Mouse (Mus musculus) CH12.LX (cell line): Measurements from ENCODE around the gene Tmem63c. TPM values are rescaled to one million over a fixed set of nuclear protein-coding genes. Genes with fewer than 3 reads are reported as not detected.

Experiments
- DNase-seq: peaks from one replicate; pipeline ENCODE4 v3.0.0-alpha.2; 2013; ENCODE audit errors: extremely low read depth
- H3K27ac ChIP-seq: 2 replicates; pipeline ENCODE4 v1.5.1; 2012; ENCODE audit warnings: low read depth, mild to moderate bottlenecking, control low read depth, moderate library complexity; ENCODE audit not compliant: insufficient read depth
- H3K27me3 ChIP-seq: replicated peaks from 2 replicates; pipeline ENCODE3; 2012; ENCODE audit warnings: inconsistent platforms
- H3K36me3 ChIP-seq, 2 experiments: replicated peaks in 1 of 2; 2 replicates each; pipeline versions ENCODE3 to v1.6.1; 2012; ENCODE audit warnings: inconsistent platforms in 1 of 2, low read length in 1 of 2, mild to moderate bottlenecking in 1 of 2, mixed read lengths in 1 of 2, moderate library complexity in 1 of 2; ENCODE audit not compliant: control insufficient read depth in 1 of 2, insufficient read depth in 1 of 2
- H3K4me1 ChIP-seq, 2 experiments: 2 replicates each; pipeline ENCODE4 v1.6.1; 2012; ENCODE audit warnings: inconsistent platforms in 1 of 2, moderate library complexity in 1 of 2; ENCODE audit not compliant: insufficient read depth in 2 of 2, control insufficient read depth in 1 of 2
- H3K4me2 ChIP-seq: 2 replicates; pipeline ENCODE4 v1.6.1; 2012; ENCODE audit warnings: low read depth, mild to moderate bottlenecking, control low read depth; ENCODE audit not compliant: poor library complexity, insufficient read depth, severe bottlenecking
- H3K4me3 ChIP-seq, 3 experiments: fragments of 150-350 bp in 1 of 3; sonication (generic) in 1 of 3; replicated peaks in 1 of 3; 2 replicates each; pipeline versions ENCODE3 to v1.5.1; 2011 to 2012; ENCODE audit warnings: low read depth in 2 of 3, low read length in 2 of 3, mild to moderate bottlenecking in 2 of 3, moderate library complexity in 2 of 3, control low read depth in 1 of 3, improper control_type of control experiment in 1 of 3, inconsistent platforms in 1 of 3, mixed read lengths in 1 of 3; ENCODE audit not compliant: poor library complexity in 1 of 3
- H3K79me2 ChIP-seq: replicated peaks from 2 replicates; pipeline ENCODE4 v1.6.1; 2012; ENCODE audit warnings: mild to moderate bottlenecking, moderate library complexity; ENCODE audit not compliant: control insufficient read depth, poor library complexity, insufficient read depth, severe bottlenecking; ENCODE audit errors: extremely low read depth
- H3K9ac ChIP-seq: 2 replicates; pipeline ENCODE4 v1.6.1; 2012; ENCODE audit warnings: low read depth, mild to moderate bottlenecking, control low read depth, moderate library complexity; ENCODE audit not compliant: insufficient read depth
- H3K9me3 ChIP-seq: replicated peaks from 2 replicates; pipeline ENCODE3; 2012; ENCODE audit warnings: low read length, inconsistent platforms, mixed read lengths
- CTCF ChIP-seq, 2 experiments: IDR thresholded peaks in 1 of 2; conservative IDR thresholded peaks in 1 of 2; 2 replicates each; pipeline ENCODE4 v1.5.1; 2011 to 2012; ENCODE audit warnings: low read depth in 2 of 2, low read length in 2 of 2, improper control_type of control experiment in 1 of 2, inconsistent platforms in 1 of 2, mild to moderate bottlenecking in 1 of 2, moderate library complexity in 1 of 2
- E2F4 ChIP-seq: IDR thresholded peaks from 2 replicates; pipeline ENCODE4 v1.6.1; 2011; ENCODE audit warnings: low read depth, low read length, improper control_type of control experiment; ENCODE audit not compliant: insufficient replicate concordance
- ETS1 ChIP-seq: conservative IDR thresholded peaks from 2 replicates; pipeline ENCODE4 v1.6.1; 2012; ENCODE audit warnings: low read depth, mild to moderate bottlenecking, inconsistent platforms, low read length, improper control_type of control experiment, moderate library complexity
- GABPA ChIP-seq: IDR thresholded peaks from 2 replicates; pipeline ENCODE4 v1.6.1; 2012; ENCODE audit warnings: low read depth, low read length, improper control_type of control experiment, inconsistent platforms; ENCODE audit not compliant: insufficient replicate concordance
- HCFC1 ChIP-seq: IDR thresholded peaks from 2 replicates; pipeline ENCODE4 v1.6.1; 2012; ENCODE audit warnings: low read depth, mild to moderate bottlenecking, inconsistent platforms, low read length, improper control_type of control experiment
- JUN ChIP-seq: IDR thresholded peaks from 2 replicates; pipeline ENCODE4 v1.6.1; 2011; ENCODE audit warnings: low read depth, mild to moderate bottlenecking, low read length, improper control_type of control experiment, moderate library complexity; ENCODE audit not compliant: insufficient read depth
- JUND ChIP-seq: conservative IDR thresholded peaks from 2 replicates; pipeline ENCODE4 v1.6.1; 2011; ENCODE audit warnings: low read depth, low read length, improper control_type of control experiment
- KAT2A ChIP-seq: IDR thresholded peaks from 2 replicates; pipeline ENCODE4 v1.6.1; 2012; ENCODE audit warnings: low read length, improper control_type of control experiment, inconsistent platforms; ENCODE audit not compliant: insufficient replicate concordance
- MXI1 ChIP-seq: IDR thresholded peaks from 2 replicates; pipeline ENCODE4 v1.6.1; 2011; ENCODE audit warnings: mild to moderate bottlenecking, low read depth, low read length, improper control_type of control experiment
- NELFE ChIP-seq: IDR thresholded peaks from 2 replicates; pipeline ENCODE4 v1.6.1; 2011; ENCODE audit warnings: low read depth, low read length, improper control_type of control experiment
- NRF1 ChIP-seq: IDR thresholded peaks from 2 replicates; pipeline ENCODE4 v1.6.1; 2014; ENCODE audit warnings: low read depth, mild to moderate bottlenecking, inconsistent platforms, low read length, improper control_type of control experiment, moderate library complexity
- PAX5 ChIP-seq: IDR thresholded peaks from 2 replicates; pipeline ENCODE4 v1.6.1; 2012; ENCODE audit warnings: low read length, inconsistent platforms, mixed read lengths
- RCOR1 ChIP-seq: conservative IDR thresholded peaks from 2 replicates; pipeline ENCODE4 v1.6.1; 2012; ENCODE audit warnings: low read depth, mild to moderate bottlenecking, inconsistent platforms, low read length, improper control_type of control experiment
- SMC3 ChIP-seq: IDR thresholded peaks from 2 replicates; pipeline ENCODE4 v1.6.1; 2011; ENCODE audit warnings: low read depth, low read length, improper control_type of control experiment
- USF2 ChIP-seq: conservative IDR thresholded peaks from 2 replicates; pipeline ENCODE4 v1.6.1; 2011; ENCODE audit warnings: low read depth, low read length, improper control_type of control experiment
- ZKSCAN1 ChIP-seq: IDR thresholded peaks from 2 replicates; pipeline ENCODE4 v1.6.1; 2012; ENCODE audit warnings: low read depth, inconsistent platforms, low read length, improper control_type of control experiment, borderline replicate concordance
- ZMIZ1 ChIP-seq: IDR thresholded peaks from 2 replicates; pipeline ENCODE4 v1.6.1; 2012; ENCODE audit warnings: low read depth, mild to moderate bottlenecking, inconsistent platforms, low read length, improper control_type of control experiment
- ZNF384 ChIP-seq: IDR thresholded peaks from 2 replicates; pipeline ENCODE4 v1.6.1; 2012; ENCODE audit warnings: low read depth, low read length, improper control_type of control experiment, inconsistent platforms
- dilution Hi-C: fragments of 300-500 bp; cut with MboI; formaldehyde crosslinking; loops from 2 replicates; pipeline ENCODE4 v1.14.3; 2020; ENCODE audit warnings: low sequenced_read_pairs; ENCODE audit not compliant: extremely low pct_unique_long_range_greater_than_20kb, extremely low pct_ligation_motif_present
- in situ Hi-C: fragments of 300-500 bp; cut with MboI; formaldehyde crosslinking; loops from 3 replicates; pipeline ENCODE4 v1.14.3; 2019; ENCODE audit warnings: low sequenced_read_pairs, low pct_ligation_motif_present, low pct_unique_long_range_greater_than_20kb, mixed read lengths
- polyA plus RNA-seq: library from polyadenylated mRNA; unstranded; fragments of >175 nt; gene quantifications from 2 replicates; pipeline ENCODE4 v1.2.1, GENCODE M21; 2012; ENCODE audit warnings: low read depth; ENCODE audit not compliant: insufficient read length
- total RNA-seq, 2 experiments: library from RNA; depleted of rRNA; stranded (reverse); fragments of 300-350 nt in 1 of 2; fragments of >200 nt in 1 of 2; gene quantifications; 2 replicates each; pipeline ENCODE4 v1.2.3; 2012 to 2014

Tmem63c gene
- total and polyA plus RNA-seq, 3 experiments, result 0.08 to 0.53 (median 0.11) TPM

DNA sequence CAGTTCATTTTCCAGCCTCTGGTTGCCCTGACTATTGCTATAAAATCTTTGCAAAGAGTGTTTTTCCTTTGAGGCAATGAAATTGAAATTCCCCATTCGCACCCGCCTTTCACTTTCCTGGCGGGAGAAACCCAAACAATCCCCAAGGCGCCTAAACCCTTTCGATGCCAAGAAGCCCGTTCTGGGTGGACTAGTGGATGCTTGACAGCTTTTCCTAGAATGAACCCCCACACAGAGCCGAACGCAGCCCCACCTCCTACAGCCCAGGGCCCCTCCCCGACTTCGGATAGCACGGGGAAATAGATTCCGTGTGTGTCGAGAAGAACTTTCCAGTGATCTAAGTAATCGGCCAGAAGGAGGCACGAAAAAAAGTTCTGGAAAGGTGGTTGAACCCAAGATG is 31.8 kb upstream of the Tmem63c start:
- no peak for TF ChIP-seq ZKSCAN1
- TF ChIP-seq PAX5, result no peak
- TF ChIP-seq USF2, result no peak
- TF ChIP-seq NRF1, result no peak
- TF ChIP-seq RCOR1, result no peak
- no peak for TF ChIP-seq KAT2A
- no peak for TF ChIP-seq HCFC1
- TF ChIP-seq CTCF (conservative IDR thresholded peaks at IDR 0.05 in 1 of 2, IDR thresholded peaks at IDR 0.05 in 1 of 2; ENCODE audit: low read depth in 2 of 2, low read length in 2 of 2), result no peak
- TF ChIP-seq NELFE, result no peak
- no peak for TF ChIP-seq JUND
- no peak for TF ChIP-seq ZNF384
- no peak for TF ChIP-seq ZMIZ1
- TF ChIP-seq MXI1, result no peak
- TF ChIP-seq JUN, result no peak
- DNase-seq, result no peak
- Histone ChIP-seq H3K36me3 (no peaks in the 10 kb centered on the region), H3K9me3 (no peaks in the 10 kb centered on the region), H3K4me3 (no peak overlapping the region), H3K4me2 (no peak overlapping the region), H3K27me3 (peaks cover 89% of the 10 kb centered on the region), H3K4me1 (peaks cover 6 to 8% of the 10 kb centered on the region in 2 experiments), H3K9ac (no peak overlapping the region), H3K79me2 (no peaks in the 10 kb centered on the region), H3K27ac (no peak overlapping the region)
- in situ Hi-C loops, result loop anchor here (5.0 kb wide), 1 partner anchor 53 kb away; no protein-coding TSS in a partner anchor
- dilution Hi-C loops, result no loop called here

DNA sequence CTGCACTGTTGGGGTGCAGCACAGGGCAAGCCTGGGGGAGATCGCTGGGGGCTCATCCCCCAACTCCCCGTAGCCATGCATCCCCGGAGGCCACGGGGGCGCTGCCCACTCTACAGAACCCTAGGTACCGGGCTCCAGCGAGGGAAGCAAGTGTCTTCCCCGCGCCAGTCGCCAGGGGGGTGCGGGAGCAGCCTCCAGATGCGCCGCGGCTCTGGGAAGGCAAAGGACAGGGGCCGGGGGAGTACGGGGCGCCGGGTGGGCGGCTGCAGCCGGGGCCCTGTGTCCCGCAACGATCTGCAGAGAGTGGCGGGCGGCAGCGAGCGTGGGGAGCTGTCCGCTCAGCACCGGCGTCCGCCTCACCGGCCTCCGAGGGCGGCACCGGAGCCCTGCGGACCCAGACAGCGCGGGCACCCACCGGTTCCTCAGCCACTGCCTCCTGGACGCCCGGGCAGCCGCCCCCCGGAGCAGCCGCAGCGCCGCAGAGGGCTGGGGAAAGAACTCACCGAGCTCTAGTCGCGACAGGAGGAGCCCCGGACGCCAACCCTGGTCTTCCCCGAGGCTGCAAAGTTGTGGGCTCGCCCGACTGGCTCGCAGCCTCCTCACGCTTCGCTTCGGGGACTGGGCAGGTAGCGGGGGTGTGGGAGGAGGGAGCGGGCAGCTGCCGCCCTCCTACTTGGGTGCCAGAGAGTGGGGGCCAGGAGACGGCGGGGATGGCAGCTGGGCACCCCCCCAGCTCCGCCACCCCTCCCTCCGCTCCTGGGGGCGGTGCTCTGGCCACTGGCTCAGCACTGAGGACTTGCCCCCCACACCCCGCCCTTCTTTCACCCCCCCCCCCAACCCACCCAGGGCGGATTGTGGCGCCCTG is 31.0 kb upstream of the Tmem63c start, which contains the start of gene Zdhhc22:
Zdhhc22 (minus strand) TSS at position 541 of the 865 bp plus-strand sequence.
- Histone ChIP-seq H3K27ac (no peak within 1 kb of the TSS), H3K4me3 (no peak within 1 kb of the TSS), H3K79me2 (no peaks in the 10 kb centered on the region), H3K9me3 (no peaks in the 10 kb centered on the region), H3K9ac (no peak within 1 kb of the TSS), H3K4me1 (peaks cover 4 to 5% of the 10 kb centered on the region in 2 experiments), H3K4me2 (no peak within 1 kb of the TSS), H3K36me3 (no peaks in the 10 kb centered on the region), H3K27me3 (peaks cover 90% of the 10 kb centered on the region)
- TF ChIP-seq GABPA, result no peak
- no peak for TF ChIP-seq ETS1
- TF ChIP-seq SMC3, result no peak
- TF ChIP-seq E2F4, result no peak
- DNase-seq, result no peak
- dilution Hi-C loops (no loop called here), in situ Hi-C loops (loop anchor here (5.0 kb wide), 1 partner anchor 52 kb away; no protein-coding TSS in a partner anchor)
